Mouse (Mus musculus): ENCODE measurements around the gene Gm42957. TPM values are rescaled to one million over a fixed set of nuclear protein-coding genes. Genes with fewer than 3 reads are reported as not detected.
A peak's percentile ranks its signal among the peaks of the same experiment; 100 is the strongest.
"Not testable (repeated sequence)": the region's sequence is repeated elsewhere in the genome, so short reads cannot be mapped to it uniquely, and the experiment has no call there.

The Gm42957 gene
- polyA plus RNA-seq, 1 experiment from 2014 or later = 0.22 TPM

DNA sequence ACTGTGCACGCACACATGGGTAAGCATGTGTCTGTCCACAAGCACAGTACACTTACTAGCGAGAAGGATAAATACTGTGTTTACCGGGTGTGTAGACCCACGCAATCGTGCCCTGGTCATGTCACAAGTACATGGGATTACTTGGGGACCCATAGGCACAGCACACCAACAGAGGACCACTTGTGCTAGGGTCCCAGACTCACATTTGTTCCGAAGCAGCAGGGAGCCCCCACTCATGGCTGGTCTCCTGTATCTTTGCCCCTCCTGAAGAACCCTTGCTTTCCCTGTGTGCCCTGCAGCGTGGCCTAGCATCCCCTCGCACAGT lies 36.2 kb upstream of the Gm42957 start:
- no peak for ATAC-seq (ENCODE audit: insufficient number of reproducible peaks, insufficient read depth, low FRiP score, low TSS enrichment, low read depth)

GRCm38 (mm10) chr3:96599411-96599810 lies 35.9 kb upstream of the Gm42957 start:
- Histone ChIP-seq H3K36me3 (0 out of 2 replicates have a peak, but pooled peaks cover 4% of the 10 kb centered on the region), H3K27ac (no peak overlapping the region), H3K27me3 (peaks cover 32% of the 10 kb centered on the region), H3K4me3 (no peak overlapping the region), H3K4me1 (peaks cover 66% of the 10 kb centered on the region), H3K4me2 (peak overlapping the region; percentile 98; the same call in 1 of the 2 replicates), H3K9me3 (no peaks in the 10 kb centered on the region), H3K9ac (0 out of 2 replicates have a peak overlapping the region, but pooled peaks have one; percentile 80)
- WGBS = 65% methylated on average over 3 of the region's 3 CpGs
- no peak for ATAC-seq (ENCODE audit: insufficient number of reproducible peaks, insufficient read depth, low FRiP score, low TSS enrichment, low read depth)

More for the DNA sequence above, 36.2 kb upstream of the Gm42957 start:
- 50% methylated on average over 8 of the region's 8 CpGs for WGBS
- Histone ChIP-seq H3K27ac (no peak overlapping the region), H3K9me3 (no peaks in the 10 kb centered on the region), H3K27me3 (peaks cover 32% of the 10 kb centered on the region), H3K36me3 (0 out of 2 replicates have a peak, but pooled peaks cover 4% of the 10 kb centered on the region), H3K4me3 (peak overlapping the region; percentile 58), H3K9ac (peak overlapping the region; percentile 80; the same call in 1 of the 2 replicates), H3K4me2 (peak overlapping the region; percentile 98), H3K4me1 (peaks cover 66% of the 10 kb centered on the region)

GRCm38 (mm10) chr3:96600639-96601250 lies 34.5 kb upstream of the Gm42957 start, which contains the start of gene Lix1l:
Gene Lix1l, plus strand, starts transcription at chr3:96601149.
- Histone ChIP-seq H3K9ac (peak within 1 kb of the TSS; percentile 88), H3K4me2 (peak within 1 kb of the TSS; percentile 81), H3K27me3 (peaks cover 21% of the 10 kb centered on the region), H3K4me3 (peak within 1 kb of the TSS; percentile 70), H3K36me3 (0 out of 2 replicates have a peak, but pooled peaks cover 4% of the 10 kb centered on the region), H3K27ac (peak within 1 kb of the TSS; percentile 96), H3K9me3 (no peaks in the 10 kb centered on the region), H3K4me1 (peaks cover 67% of the 10 kb centered on the region)
- WGBS = 1% methylated on average over 27 of the region's 27 CpGs
- ATAC-seq (ENCODE audit: insufficient number of reproducible peaks, insufficient read depth, low FRiP score, low TSS enrichment, low read depth) = peak; percentile 93

GRCm38 (mm10) chr3:96601251-96601787 lies 34.0 kb upstream of the Gm42957 start:
- Histone ChIP-seq H3K4me3 (peak overlapping the region; percentile 70), H3K9ac (peak overlapping the region; percentile 88), H3K27me3 (peaks cover 16% of the 10 kb centered on the region), H3K27ac (peak overlapping the region; percentile 96), H3K4me2 (peak overlapping the region; percentile 81), H3K4me1 (peaks cover 62% of the 10 kb centered on the region), H3K36me3 (0 out of 2 replicates have a peak, but pooled peaks cover 7% of the 10 kb centered on the region), H3K9me3 (no peaks in the 10 kb centered on the region)
- ATAC-seq (ENCODE audit: insufficient number of reproducible peaks, insufficient read depth, low FRiP score, low TSS enrichment, low read depth) = peak; percentile 50; the same call in 1 of the 2 replicates
- 5% methylated on average over 14 of the region's 40 CpGs for whole genome bisulfite sequencing

DNA sequence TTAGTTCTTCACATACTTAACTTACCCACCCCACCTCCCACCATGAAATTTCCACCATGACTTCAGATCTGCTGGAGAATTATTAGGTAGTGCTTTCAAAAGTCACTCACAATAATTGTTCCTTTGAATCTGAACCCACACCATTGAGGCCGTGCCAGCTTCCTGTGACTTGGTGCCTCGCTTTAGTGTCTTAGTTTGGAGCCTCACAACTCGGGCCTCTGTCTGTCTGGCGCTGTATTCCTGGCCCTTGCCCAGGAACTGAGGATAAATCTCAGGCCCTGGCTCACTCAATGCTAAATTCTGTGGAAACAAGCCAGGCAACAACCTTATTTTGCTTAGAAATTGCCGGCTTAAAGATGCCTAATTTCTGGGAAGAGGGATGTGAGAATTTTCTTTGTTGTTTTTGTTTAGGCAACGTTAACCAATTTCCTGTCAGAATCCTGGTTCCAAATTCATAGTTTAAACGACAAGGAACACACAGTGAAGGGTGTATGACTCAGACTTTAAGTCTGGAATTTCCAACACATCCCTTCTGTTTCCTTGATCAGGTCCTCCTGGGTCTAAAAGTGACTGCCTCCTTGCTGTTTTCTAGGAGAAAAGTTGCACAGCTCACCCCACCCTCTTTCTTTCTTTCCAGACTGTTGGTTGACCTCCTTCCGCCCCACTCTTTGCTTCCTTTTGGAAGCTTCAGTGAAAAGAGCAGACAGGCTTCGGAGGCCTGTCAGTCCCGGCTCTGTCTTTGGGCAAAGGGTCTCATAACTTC lies 33.2 kb upstream of the Gm42957 start:
- 21% methylated on average over 10 of the region's 10 CpGs for WGBS
- peaks cover 8% of the 10 kb centered on the region for H3K27me3 ChIP-seq
- 0 out of 2 replicates have a peak, but pooled peaks cover 8% of the 10 kb centered on the region for H3K36me3 ChIP-seq
- H3K4me3 ChIP-seq = peak overlapping the region; percentile 70
- peak overlapping the region; percentile 81 for H3K4me2 ChIP-seq
- H3K9me3 ChIP-seq = no peaks in the 10 kb centered on the region
- no peak for ATAC-seq (ENCODE audit: insufficient number of reproducible peaks, insufficient read depth, low FRiP score, low TSS enrichment, low read depth)
- H3K4me1 ChIP-seq = peaks cover 54% of the 10 kb centered on the region
- peak overlapping the region; percentile 96 for H3K27ac ChIP-seq
- peak overlapping the region; percentile 88 for H3K9ac ChIP-seq

DNA sequence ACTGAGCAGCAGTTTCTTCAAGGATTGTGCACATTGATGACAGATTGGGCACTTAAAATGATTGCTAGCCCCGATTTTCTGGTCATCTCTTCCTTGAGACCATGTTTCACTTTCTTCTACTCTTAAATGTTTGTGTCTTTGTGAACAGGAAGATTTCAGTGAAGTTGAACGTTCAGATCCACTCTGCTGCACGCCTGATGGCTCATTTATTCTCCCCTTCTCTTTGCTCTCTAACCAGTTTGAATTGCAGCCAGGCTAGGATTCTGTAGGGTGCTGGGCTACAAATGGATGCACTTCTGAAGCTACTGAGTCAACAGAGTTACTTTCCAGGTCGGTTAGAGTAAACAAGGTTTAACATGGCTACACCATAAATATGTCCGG lies 32.6 kb upstream of the Gm42957 start:
- WGBS = 42% methylated on average over 5 of the region's 5 CpGs
- peak overlapping the region; percentile 96 for H3K27ac ChIP-seq
- peak overlapping the region; percentile 88 for H3K9ac ChIP-seq
- peaks cover 8% of the 10 kb centered on the region for H3K27me3 ChIP-seq
- 0 out of 2 replicates have a peak, but pooled peaks cover 8% of the 10 kb centered on the region for H3K36me3 ChIP-seq
- peaks cover 48% of the 10 kb centered on the region for H3K4me1 ChIP-seq
- no peaks in the 10 kb centered on the region for H3K9me3 ChIP-seq
- H3K4me3 ChIP-seq = peak overlapping the region; percentile 70
- no peak for ATAC-seq (ENCODE audit: insufficient number of reproducible peaks, insufficient read depth, low FRiP score, low TSS enrichment, low read depth)
- peak overlapping the region; percentile 81 for H3K4me2 ChIP-seq

DNA sequence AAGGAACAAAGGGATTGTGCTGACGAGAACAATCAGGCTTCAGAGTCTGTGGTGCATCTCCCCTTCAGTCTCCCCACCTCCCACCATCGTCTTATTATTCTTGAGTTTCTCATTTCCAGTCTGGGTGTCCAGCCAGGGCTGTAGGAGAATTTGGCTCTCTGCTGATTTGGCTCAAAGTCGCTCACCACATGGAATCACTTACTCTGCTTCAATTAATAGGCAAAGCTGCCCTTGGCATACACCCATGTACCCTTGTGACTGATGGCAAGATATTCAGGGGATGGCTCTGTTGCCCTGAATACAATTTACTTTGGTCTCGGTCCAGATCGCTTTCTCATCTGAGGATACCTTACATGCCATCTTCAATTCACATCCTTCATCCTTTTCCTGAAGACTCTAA lies 32.0 kb upstream of the Gm42957 start:
- no peak for ATAC-seq (ENCODE audit: insufficient number of reproducible peaks, insufficient read depth, low FRiP score, low TSS enrichment, low read depth)
- H3K27ac ChIP-seq = peak overlapping the region; percentile 96
- peak overlapping the region; percentile 88 for H3K9ac ChIP-seq
- H3K9me3 ChIP-seq = no peaks in the 10 kb centered on the region
- peak overlapping the region; percentile 81 for H3K4me2 ChIP-seq
- H3K4me3 ChIP-seq = peak overlapping the region; percentile 70
- 0 out of 2 replicates have a peak, but pooled peaks cover 8% of the 10 kb centered on the region for H3K36me3 ChIP-seq
- H3K4me1 ChIP-seq = peaks cover 44% of the 10 kb centered on the region
- H3K27me3 ChIP-seq = peaks cover 8% of the 10 kb centered on the region
- 42% methylated on average over 5 of the region's 5 CpGs for WGBS

GRCm38 (mm10) chr3:96606007-96606406 lies 29.3 kb upstream of the Gm42957 start:
- peaks cover 14% of the 10 kb centered on the region; the same call in 1 of the 2 replicates for H3K36me3 ChIP-seq
- WGBS = 89% methylated on average over 4 of the region's 4 CpGs
- H3K27ac ChIP-seq = not testable (repeated sequence)

GRCm38 (mm10) chr3:96606618-96607017 lies 28.7 kb upstream of the Gm42957 start:
- Histone ChIP-seq H3K4me2 (no peak overlapping the region), H3K36me3 (peaks cover 14% of the 10 kb centered on the region; the same call in 1 of the 2 replicates), H3K4me3 (no peak overlapping the region), H3K27ac (no peak overlapping the region), H3K9ac (no peak overlapping the region), H3K9me3 (no peaks in the 10 kb centered on the region), H3K4me1 (peaks cover 27% of the 10 kb centered on the region), H3K27me3 (no peaks in the 10 kb centered on the region)
- WGBS = 88% methylated on average over 4 of the region's 4 CpGs
- ATAC-seq (ENCODE audit: insufficient number of reproducible peaks, insufficient read depth, low FRiP score, low TSS enrichment, low read depth) = no peak

More at GRCm38 (mm10) chr3:96606007-96606406, 29.3 kb upstream of the Gm42957 start:
- not testable (repeated sequence) for H3K4me2 ChIP-seq; ATAC-seq (ENCODE audit: insufficient number of reproducible peaks, insufficient read depth, low FRiP score, low TSS enrichment, low read depth); H3K9ac ChIP-seq; H3K9me3 ChIP-seq; H3K4me3 ChIP-seq; H3K27me3 ChIP-seq
- H3K4me1 ChIP-seq = peaks cover 27% of the 10 kb centered on the region

DNA sequence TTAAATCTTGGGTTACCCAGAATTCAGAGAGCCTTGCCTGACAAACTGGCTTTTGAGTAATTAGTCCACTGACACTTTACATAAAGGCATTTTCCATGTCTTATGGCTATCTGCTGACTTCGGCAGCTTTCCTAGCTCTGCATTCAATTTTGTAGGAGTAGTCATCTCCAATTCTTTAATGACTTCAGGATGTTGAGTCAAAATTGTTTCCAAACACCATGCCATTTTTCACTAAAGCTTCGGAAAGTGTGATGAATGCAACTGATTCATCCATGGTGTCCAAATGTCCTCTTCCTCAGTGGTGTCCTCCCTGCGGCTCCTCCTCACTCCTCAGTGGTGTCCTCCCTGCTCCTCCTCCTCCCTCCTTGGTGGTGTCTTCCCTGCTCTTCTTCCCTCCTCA lies 17.3 kb upstream of the Gm42957 start:
- Histone ChIP-seq H3K4me2 (no peak overlapping the region), H3K9ac (no peak overlapping the region), H3K27ac (no peak overlapping the region), H3K4me3 (no peak overlapping the region), H3K36me3 (peaks cover 70% of the 10 kb centered on the region), H3K4me1 (peaks cover 6% of the 10 kb centered on the region; the same call in 1 of the 2 replicates), H3K27me3 (no peaks in the 10 kb centered on the region), H3K9me3 (no peaks in the 10 kb centered on the region)
- 48% methylated on average over 3 of the region's 3 CpGs for WGBS
- ATAC-seq (ENCODE audit: insufficient number of reproducible peaks, insufficient read depth, low FRiP score, low TSS enrichment, low read depth) = no peak

- Histone ChIP-seq H3K4me2 (no peak overlapping the region), H3K4me3 (no peak overlapping the region), H3K9me3 (no peaks in the 10 kb centered on the region), H3K4me1 (no peaks in the 10 kb centered on the region), H3K9ac (no peak overlapping the region), H3K27ac (no peak overlapping the region), H3K27me3 (no peaks in the 10 kb centered on the region), H3K36me3 (peaks cover 64% of the 10 kb centered on the region)
- 89% methylated on average over 4 of the region's 4 CpGs for WGBS
- no peak for ATAC-seq (ENCODE audit: insufficient number of reproducible peaks, insufficient read depth, low FRiP score, low TSS enrichment, low read depth)
Measured at GRCm38 (mm10) chr3:96623201-96623600, 12.1 kb upstream of the Gm42957 start.

Measured in embryonic facial prominence, embryonic 13.5 days (tissue).